Mouse (Mus musculus): Measurements from ENCODE around the gene Trmt2a.

Trmt2a gene

DNA sequence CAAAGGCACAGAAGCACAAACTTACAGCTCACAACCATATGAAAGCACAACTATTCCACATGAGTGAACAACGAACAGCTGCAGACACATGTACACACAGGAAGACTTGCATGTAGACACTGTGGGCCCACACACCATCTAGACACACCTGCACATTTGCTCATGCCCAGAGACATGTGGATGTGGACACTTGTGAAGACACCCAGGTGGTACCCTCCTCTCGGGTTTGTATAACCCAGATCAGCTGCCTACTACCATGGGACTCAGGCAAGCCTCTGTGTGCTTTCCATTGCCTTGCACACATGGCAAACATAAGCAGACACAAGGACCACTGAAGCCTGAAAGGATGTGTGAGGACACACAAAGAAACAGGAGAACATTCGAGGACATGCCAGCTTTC is 17.4 kb upstream of the Trmt2a start:
- WGBS: 49% methylated on average over 3 of the region's 3 CpGs

DNA sequence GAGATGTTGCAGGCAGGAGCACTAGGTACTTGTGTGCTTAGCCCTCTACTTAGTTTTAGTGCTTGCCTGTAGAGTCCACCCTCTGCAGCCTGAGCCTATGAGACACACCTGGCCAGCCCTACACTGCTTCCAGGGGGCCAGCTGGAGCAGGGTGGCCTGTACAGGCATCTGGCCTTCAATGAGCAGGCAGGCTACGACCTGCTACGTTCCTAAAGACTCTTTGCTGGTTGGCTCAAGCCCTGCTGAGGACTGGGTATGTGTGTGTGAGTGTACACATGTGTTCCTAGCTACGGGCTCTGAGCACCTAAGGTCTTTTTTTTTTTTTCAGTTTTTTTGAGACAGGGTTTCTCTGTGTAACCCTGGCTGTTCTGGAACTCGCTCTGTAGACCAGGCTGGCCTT is 17.0 kb upstream of the Trmt2a start:
- WGBS: 62% methylated on average over 4 of the region's 4 CpGs

DNA sequence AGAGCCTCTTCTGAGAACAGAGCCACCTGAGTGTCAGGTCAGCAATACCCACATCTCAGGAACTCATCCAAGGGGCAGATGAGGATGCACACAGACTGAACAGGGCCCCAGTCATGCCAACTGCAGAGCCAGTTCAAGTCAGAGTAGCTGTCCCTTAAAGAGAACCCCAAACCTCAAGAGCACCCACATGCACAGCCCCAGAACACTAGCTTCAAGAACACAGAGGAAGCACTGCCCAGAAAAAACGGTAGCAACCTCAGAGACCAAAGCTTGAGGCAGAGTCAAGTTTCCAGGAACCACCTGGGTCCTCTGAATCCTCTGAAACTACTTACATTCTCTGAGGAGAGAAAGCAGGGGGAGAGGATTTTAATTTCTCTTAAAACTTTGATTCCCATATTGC is 15.0 kb upstream of the Trmt2a start:
- 10% methylated on average over 1 of the region's 1 CpGs for WGBS

DNA sequence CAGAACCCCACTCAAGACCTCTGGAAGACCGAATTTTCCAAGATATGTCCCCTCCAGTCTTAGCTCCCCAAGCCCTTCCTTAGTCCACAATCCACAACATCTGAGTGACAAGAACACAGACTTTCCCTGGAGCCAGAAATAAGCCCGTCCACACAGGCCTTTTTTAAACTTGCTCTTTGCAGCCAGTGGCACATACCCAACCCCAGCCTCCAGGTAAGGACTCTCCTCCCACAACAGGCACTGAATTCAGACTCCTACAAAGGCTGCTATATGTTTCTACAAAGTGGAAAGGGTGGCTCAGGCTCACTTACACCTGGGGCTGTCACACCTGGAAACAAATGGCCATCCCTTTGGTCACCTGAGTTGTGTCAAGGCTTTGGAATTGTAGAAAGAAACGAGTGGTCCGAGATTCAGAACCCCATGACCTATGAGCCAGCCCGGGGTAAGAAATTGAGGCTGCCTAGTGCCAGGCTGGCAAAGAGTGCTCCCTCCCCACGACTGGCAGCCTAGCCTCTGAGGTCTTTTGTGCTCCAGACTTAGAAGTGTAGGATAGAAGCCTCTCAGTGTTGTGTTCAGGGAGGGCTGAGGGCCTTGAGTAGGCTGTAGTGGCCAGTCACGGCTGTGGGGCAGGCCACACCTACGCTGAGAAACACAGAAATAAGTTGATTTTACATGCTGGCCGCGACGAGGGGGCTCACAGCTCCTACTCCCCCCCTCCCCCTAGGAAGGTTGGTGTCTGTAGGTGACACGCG is 14.4 kb upstream of the Trmt2a start:
- 5% methylated on average over 13 of the region's 13 CpGs for WGBS

DNA sequence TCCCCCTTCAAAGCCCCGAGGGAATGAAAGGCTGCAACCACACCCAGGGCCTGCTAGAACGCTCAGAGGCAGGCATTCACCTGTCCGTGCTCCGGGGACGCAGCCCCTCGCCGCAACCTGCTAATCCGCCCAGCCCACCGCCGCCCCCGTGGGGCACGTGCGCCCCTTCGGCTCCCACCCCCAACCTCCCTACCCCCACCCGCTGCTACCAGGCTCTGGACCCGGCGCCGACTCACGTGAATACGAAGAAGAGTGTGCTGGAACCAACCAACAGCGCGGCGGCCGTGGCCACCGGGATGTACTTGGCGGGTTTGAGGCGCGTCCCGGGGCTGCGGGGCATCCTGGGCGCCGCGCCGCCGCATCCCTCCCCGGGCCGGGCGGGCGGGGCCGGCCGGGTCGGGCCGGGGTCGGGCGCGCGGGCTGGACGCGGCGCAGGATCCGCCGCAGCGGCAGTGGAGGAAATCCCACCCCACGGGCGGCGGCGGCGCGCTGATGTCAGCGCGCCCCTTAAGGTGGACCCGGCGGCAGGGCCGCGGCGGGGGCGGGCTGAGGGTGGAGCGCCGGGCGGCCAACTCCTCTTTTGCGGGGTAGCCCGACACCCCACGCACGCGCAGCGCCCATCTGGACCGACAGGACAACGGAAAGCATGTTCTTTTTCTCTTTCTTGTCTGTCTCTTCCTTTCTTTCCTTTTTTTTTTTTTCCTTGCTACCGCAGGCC is 13.6 kb upstream of the Trmt2a start, which contains the start of gene Zdhhc8:
Zdhhc8 (minus strand) TSS at position 466 of the 718 bp plus-strand sequence.
- WGBS: under 1% methylated on average over 68 of the region's 79 CpGs

DNA sequence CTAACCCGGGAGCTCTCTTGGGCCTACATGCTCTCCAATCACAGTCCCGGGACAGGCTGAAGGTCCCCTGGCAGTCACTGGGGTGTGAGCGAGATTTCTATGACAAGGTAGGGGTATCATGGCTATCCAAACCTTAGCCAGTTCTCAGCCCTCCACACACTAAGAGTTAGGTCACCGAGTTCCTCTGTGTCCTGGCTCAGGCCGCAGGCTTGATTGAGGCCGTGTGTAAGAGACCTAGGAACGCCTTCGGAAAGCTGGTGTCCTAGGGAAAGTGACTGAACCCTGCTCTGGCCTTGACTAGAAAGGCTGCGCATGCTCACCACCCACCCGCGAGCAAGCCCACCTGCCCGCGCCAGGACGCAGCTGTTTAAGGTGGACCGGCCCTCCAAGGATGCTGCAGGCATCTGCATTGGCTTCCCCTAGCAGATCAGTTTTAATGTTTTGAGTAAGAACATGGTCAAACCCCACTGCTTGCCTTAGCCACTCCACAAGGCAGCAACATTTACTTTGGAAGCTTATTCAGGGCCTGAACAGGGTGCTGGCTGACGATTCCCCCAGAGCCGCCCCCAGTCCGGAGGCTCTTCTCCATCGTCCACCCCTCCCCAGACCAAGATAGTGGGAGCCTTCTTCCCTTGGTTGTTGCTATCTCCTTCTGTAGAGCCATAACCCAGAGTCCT is 13.0 kb upstream of the Trmt2a start:
- 1% methylated on average over 19 of the region's 19 CpGs for WGBS

DNA sequence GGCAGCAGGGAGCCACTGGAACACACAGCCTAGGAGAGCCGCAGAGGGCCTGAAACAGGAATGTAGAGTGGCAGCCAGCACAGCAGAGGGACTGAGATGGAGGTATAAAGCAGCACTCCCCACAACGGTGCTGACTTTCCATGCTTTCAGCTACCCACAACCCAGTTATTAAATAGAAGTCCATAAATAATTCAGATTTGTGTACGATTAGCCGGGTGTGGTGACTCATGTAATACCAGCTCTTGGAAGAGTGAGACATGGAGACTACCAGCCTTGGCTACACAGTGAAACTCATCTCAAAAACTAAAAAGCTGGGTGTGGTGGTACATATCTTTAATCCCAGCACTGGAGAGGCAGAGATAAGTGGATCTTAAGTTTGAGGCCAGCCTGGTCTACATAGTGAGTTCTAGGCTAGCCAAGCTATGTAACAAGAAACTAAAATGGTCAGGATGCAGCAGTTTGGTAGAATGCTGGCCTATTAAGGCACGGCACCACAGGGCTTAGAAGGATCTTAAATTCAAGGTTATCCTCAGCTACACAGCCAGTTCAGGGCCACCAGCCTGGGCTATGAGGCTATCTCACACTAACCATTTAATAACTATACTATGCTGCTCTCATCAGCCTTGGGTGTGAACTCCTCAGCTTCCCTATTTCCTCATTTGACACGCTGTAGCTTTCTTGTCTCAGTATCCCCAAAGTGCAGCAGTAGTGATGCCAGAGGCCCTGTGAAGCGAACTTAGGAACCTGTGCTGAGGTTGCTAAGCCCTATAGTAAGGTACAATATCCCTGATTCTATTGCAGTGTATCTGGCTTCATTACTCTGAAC is 11.6 kb upstream of the Trmt2a start:
- 72% methylated on average over 7 of the region's 7 CpGs for WGBS

DNA sequence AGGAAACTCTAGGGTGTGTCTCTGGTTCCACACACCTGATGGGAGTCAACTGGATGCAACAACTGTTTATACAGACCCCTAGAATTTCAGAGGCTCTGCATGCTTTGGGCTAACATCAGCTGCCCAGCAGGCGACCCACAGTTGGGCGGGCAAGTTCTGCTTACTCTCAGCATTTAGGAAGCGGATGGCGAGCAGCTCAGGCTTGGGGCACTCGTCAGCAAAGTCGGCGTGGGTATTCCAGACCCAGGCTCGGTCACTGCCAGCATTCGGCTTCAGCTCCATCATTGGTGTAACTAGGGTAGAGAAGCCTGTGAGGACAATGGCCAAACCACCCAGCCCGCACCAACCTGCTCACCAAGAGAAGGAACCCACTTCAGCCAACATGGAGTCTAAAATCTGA is 6.9 kb upstream of the Trmt2a start:
- WGBS: 92% methylated on average over 10 of the region's 10 CpGs

DNA sequence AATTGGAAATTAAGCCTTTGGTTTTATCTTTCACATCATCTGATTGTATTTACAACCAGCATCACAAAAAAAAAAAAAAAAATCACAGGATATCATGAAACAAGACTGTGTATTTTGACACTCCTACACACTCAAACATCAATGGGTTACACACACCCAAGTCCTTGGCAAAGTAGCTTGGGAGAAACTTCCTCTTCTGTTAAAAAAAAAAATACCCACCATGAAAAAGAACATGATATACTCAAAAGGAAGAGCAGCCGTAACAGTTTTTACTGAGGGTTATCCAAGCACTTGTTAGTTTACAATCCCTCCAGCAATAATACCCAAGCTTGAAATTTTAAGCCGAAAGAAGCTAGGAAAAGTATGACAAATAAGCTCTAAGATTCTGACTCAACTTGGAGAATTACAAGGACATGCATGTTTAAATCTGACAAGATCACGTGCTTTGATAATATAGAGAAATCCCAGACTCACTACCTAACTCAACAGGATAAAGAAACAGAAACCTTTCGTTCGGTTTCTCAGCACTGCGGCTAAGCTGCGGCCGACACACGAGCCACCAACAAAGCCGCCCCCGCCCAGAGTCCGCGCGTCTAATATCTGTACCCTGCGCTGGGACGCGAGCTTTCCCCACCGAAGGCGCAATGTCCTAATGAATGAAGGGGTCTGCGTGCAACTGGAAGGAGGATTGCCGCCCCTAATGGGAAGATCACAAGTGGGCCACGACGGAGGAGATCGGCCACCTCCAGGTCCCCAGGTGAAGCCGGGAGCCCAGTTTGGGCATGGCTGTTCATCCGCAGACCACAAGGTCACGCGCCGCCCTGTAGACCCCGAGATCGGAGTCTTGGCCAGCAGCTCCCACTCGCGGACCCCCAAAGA is 719 bp upstream of the Trmt2a start:
- under 1% methylated on average over 33 of the region's 33 CpGs for WGBS

DNA sequence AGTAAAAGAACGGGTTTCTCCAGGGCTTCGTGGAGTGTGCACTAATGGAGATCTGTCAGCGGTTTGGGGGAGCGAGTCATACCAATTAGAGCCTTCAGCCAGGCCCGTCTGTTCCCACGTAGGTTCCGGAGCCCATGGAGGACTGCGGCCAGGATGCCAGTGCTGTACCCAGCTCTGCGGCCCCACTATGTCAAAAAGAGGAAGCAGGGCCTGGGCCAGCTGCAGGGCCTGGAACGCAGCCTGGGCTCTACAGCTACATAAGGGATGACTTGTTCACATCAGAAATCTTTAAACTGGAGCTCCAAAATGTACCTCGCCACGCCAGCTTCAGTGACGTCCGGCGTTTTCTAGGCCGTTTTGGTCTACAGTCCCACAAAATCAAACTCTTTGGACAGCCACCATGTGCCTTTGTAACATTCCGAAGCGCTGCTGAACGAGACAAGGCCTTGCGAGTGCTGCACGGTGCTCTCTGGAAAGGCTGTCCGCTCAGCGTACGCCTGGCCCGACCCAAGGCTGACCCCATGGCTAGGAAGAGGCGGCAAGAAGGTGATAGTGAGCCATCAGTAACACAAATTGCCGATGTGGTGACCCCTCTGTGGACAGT is 987 bp downstream of the Trmt2a start:
- WGBS: 3% methylated on average over 27 of the region's 27 CpGs

DNA sequence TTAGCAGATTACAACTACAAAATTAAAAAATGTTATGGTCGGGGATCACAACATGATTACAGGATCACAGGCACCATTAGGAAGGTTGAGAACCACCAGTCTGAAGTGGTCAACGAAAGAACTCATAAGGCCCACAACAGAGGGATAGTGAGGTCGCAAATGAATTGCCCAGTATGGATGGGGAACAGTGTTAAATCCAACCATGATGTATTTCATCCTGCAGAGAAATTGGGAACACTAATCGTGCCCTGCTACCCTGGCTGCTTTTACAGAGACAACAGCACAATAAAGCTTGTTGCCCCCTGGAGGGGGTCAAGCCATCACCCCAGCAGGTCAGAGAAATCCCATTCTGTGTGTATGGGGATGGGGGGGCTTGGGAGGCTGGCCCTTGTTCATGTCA is 1.8 kb downstream of the Trmt2a start:
- 46% methylated on average over 4 of the region's 4 CpGs for WGBS

DNA sequence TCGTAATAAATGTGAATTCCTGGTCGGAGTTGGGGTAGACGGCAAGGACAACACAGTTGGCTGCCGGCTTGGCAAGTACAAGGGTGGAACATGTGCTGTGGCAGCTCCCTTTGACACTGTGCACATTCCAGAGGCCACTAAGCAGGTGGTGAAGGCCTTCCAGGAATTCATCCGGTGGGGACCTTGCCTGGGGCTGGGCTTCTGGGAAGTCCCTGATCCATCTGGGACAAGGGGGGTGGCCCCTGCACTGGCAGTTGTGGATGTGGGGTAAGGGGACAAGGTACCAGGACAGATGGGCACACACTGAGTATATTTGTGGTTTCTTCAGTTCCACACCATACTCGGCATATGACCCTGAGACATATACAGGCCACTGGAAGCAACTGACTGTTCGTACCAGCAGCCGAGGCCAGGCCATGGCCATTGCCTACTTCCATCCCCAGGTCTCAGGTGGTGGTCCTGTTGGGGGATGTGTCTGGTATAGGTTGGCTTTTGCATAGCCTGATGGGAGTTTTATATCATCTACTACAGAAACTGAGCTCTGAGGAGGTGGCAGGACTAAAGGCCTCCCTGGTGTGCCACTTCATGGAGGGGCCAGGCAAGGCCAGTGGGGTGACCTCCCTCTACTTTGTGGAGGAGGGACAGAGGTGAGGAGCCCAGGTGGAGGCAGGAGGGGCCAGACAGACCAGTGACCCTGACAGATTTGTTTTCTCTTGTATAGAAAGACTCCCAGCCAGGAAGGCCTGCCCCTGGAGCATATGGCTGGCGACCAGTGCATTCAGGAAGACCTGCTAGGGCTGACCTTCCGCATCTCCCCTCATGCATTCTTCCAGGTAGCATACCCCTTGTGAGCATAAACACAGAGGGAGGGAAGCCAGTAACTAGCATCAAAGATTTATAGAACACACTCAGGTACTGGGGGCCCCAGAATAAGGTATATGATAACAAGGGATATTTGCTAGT is 2.6 kb downstream of the Trmt2a start:
- 55% methylated on average over 10 of the region's 10 CpGs for WGBS

DNA sequence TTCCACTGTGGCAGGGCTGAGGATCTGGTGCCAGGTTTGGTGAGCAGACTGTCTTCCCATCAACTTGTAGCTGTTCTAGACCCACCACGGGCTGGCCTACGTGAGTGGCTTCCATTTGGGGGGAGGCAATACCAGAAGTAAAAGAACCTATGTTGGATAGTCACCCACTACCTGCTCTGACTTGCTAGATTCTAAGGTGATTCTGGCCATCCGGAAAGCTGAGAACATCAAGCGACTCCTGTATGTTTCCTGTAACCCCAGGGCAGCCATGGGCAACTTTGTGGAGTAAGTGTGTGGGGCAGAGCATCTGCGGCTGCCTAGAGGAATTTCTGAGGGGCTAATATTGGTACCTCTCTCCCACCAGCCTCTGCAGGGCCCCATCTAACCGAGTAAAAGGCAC is 4.3 kb downstream of the Trmt2a start:
- WGBS: 73% methylated on average over 6 of the region's 6 CpGs

DNA sequence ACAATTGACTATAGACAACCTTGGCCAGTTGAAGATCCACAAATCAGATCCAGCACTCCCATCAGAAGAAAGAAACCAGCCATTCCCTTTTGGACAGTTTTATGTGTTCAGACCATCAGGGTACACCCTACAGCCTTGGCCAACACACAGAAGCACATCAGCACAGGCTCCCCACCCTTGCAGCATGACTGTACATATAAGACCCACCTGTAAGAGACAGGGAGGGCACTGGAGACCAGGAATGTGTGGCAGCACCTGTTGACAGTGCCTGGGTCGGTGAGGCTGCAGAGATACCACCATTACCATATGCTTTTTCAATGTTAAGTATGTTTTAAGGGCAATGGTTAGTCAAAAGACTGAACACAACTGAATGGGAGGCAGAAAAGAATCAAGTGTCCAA is 5.4 kb downstream of the Trmt2a start:
- WGBS: 75% methylated on average over 1 of the region's 1 CpGs

DNA sequence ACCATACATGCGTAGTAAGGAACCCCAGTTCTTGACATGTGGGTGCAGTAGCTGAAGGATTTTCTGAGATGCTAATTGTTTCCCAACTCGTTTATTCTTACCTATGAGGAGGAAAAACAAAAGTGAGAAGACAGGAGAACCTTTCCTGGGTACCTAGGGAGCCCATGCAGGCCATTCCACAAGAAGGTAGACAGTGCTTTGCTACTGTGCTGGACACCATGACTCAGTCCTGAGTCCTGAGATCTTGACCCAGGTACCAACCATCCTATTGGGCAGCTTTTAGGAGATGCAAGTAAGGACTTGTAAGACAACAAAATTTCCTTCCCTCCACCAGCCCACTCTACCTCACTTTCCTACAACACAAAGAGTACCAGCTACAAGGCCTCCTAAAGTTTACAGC is 9.7 kb downstream of the Trmt2a start, which contains the start of gene Gm49776:
Gm49776 (minus strand) TSS at position 101 of the 400 bp plus-strand sequence.
- 89% methylated on average over 2 of the region's 2 CpGs for WGBS

DNA sequence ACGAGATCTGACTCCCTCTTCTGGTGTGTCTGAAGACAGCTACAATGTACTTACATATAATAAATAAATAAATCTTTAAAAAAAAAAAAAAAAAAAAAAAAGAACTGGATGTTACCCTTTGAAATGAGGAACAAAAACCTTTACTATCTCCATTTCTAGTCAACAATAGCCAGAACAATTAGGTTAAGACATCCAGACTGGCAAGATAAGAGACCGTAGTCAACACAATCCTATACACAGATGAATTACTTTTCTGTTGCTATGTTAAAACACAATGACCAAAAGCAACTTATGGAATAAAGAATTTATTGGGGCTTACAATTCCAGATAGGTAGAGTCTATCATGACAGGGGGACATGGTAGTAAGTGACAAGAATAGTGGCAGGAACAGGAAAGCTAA is 16.5 kb downstream of the Trmt2a start:
- WGBS: 85% methylated on average over 2 of the region's 2 CpGs

DNA sequence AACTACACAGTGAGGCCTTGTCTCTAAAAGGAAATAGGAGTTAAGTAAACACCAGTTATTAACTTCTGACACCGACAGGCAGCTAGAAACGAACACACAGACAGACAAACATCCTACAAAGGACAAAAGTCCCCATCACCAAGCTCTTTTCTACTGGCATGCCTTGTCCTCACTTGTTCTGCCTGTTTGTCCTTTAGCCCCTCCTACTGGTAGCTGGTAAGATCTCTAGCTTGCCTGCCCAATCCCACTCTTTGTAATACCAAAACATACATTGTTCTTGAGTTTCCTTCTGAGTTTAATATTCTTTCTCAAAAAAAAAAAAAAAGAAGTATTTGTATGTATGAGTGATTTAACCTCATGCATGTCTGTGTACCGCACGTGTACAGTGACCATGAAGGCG is 19.7 kb downstream of the Trmt2a start:
- WGBS: 78% methylated on average over 5 of the region's 5 CpGs

DNA sequence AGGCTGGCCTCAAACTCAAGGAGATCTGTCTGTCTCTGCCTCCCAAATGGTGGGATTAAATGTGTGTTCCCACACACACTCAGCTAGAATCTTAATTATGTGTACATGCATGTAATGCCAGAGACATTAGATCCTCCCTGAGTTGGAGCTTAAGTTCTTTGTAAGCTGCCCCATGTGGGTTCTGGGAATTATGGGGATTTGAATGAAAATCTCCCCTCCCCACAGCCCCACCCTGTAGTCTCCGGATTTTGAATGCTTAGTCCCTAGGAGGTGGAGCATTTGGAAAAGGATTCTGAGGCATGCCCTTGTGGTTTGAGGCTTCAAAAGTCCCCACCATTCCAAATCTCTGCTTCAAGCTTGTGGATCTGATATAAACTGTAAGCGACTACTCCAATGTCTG is 26.7 kb downstream of the Trmt2a start:
- WGBS: 65% methylated on average over 2 of the region's 2 CpGs

DNA sequence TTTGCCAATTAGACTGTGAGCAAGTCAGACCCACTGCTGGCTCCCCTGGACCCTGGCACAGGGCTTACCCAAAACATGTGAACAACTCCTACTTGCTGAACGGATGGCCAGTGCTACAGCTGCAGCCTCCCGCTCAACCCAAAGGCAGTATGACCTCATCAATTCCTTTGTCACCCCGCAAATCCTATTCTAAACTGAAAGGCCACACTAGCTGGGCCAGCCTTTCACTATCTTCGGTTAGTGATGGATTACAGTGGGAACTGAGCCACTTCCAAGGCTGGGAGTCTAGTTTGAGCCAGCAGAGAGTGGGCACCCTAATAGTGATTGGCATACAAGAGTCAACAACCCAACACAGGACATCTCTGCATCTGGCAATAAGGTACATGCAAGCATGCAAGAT is 39.7 kb downstream of the Trmt2a start:
- 1% methylated on average over 4 of the region's 4 CpGs for WGBS
